Mouse (Mus musculus): ENCODE data around the gene Hemk1.

Gene Hemk1

GRCm38 (mm10) chr9:107343146-107343943, 5.2 kb upstream of the Hemk1 start:
- WGBS, result 80% methylated on average over 8 of the region's 8 CpGs

DNA sequence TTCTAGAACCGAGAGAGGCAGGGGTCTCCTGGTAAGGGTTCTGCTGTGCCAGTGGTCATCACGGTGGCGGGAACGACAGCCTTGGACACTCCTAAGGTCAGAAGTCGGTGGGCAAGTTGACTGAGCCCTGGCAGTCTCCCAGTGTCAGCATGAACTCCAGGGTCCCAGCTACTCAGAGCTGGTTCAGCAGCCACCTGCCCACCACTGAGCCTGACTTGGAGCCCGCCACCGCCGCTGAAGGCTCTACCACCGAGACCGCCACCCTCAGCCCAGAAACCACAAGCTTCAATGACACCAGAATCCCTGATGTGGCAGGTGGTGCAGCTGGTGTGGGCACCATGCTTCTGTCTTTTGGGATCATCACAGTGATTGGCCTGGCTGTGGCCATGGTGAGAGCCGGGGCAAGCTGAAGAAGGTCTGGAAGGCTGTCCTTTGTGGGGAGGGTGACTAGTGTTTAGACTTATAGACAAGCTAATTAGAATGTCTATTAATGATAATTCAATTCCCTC, 4.1 kb upstream of the Hemk1 start:
- WGBS, result 95% methylated on average over 11 of the region's 11 CpGs

DNA sequence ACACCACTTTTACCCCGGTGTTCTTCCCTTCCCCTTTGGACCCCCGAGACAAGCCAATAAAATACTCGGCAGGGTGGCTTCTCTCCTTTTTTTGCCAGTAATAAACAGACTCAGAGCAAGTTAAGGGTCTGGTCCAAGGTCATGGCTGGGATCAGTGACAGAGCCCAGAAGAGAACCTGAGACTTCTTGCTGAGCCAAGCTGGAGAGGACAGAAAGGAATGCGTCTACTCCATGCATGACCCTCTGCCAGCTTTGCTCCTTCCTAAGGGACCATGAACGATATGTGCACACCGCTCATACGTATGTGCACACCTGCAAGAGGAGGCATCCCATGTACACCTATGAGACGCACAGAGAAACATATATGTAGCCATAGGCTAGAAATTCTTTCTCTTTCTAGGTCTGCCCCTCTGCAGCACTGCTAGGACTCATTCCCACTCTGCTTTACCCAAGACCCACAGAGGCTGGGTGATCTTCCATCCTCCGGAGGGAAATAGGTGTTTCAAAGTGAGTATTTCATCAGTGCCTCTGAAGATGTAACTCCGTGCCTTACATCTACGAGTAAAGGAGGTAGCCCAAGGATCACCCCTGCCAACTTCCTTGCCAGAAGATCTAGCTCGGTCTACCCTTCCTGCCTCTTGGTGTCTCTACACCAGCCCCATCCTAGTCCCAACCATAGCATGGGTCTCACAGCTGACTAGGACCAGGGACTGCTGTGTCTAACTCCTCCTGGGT, 2.9 kb upstream of the Hemk1 start:
- 53% methylated on average over 12 of the region's 12 CpGs for WGBS

DNA sequence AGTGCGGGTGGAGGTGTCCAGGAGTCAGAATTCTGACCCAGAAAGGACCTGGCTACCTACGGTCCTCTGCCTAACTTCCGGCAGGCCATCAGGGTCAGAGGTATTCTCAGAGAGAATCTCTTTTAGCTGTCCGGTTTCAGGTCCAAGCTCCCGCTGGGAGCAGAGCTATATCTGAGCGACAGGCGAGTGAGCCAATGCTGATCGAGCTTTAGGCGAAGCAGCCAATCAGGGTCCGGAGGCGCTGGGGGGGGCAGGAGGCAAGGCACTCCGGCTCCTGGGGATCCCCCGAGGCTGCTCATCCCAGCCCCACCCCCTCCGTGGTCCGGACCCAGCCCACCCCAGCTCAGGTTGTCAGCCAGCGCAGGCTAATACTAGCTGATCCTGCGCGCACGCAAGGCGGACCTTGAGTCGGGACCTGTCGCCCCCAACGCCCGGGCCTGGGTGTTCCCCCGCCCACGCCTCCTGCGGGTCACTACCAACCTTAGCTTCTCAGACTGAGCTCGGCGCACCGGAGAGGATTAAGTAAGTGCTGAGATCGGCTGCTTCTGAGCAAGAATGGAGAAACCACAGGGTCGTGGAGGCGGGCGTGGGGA, 2.2 kb upstream of the Hemk1 start, which contains the start of gene 6430571L13Rik:
Gene 6430571L13Rik, plus strand, starts transcription at position 336 of the 593 bp plus-strand sequence.
- WGBS, result under 1% methylated on average over 34 of the region's 34 CpGs

GRCm38 (mm10) chr9:107336386-107336785, 1.8 kb downstream of the Hemk1 start:
- WGBS, result 92% methylated on average over 6 of the region's 6 CpGs

- WGBS, result 11% methylated on average over 5 of the region's 5 CpGs
These were observed 2.2 kb downstream of the Hemk1 start for GRCm38 (mm10) chr9:107335909-107336308.

DNA sequence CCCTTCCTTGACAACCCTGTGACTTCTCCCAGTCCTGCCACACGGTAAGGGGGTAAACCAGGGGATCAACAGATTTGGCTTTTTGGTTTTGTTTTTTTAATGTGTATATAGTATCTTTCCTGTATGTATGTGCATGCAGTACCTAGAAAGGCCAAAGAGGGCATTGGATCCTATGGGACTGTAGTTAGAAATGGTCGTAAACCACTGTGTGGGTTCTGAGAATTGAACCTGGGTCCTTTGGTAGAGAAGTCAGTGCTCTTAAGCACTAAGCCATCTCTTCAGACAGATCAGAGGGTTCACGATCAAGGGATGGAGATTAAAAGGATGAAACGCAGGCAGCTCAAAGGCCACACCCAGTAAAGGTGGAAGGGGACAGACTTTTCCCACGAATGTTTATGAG, 3.1 kb downstream of the Hemk1 start:
- WGBS, result 94% methylated on average over 5 of the region's 5 CpGs

- WGBS, result 92% methylated on average over 6 of the region's 6 CpGs
These were observed 3.8 kb downstream of the Hemk1 start for GRCm38 (mm10) chr9:107334356-107334755.

DNA sequence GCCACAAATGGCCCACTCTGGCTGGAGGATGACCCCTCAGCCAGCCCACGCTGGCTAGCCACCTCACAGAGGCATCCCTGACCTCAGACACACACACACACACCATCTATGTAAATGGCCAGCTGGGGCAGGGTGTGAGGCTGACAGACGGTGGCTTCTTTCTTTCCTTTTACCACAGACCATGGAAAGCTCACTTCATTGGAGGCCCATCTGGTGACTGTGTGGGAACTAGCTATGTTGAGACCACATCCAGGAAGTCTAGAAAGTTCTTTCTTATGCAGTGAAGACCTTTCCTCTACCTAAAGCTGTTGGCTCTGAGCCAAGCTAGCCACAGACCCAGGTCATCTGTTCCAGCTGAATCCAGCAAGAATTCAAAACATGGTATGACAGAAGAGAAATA, 4.5 kb downstream of the Hemk1 start:
- WGBS, result 51% methylated on average over 2 of the region's 2 CpGs

GRCm38 (mm10) chr9:107330791-107331190, 7.4 kb downstream of the Hemk1 start:
- WGBS, result 74% methylated on average over 6 of the region's 6 CpGs

DNA sequence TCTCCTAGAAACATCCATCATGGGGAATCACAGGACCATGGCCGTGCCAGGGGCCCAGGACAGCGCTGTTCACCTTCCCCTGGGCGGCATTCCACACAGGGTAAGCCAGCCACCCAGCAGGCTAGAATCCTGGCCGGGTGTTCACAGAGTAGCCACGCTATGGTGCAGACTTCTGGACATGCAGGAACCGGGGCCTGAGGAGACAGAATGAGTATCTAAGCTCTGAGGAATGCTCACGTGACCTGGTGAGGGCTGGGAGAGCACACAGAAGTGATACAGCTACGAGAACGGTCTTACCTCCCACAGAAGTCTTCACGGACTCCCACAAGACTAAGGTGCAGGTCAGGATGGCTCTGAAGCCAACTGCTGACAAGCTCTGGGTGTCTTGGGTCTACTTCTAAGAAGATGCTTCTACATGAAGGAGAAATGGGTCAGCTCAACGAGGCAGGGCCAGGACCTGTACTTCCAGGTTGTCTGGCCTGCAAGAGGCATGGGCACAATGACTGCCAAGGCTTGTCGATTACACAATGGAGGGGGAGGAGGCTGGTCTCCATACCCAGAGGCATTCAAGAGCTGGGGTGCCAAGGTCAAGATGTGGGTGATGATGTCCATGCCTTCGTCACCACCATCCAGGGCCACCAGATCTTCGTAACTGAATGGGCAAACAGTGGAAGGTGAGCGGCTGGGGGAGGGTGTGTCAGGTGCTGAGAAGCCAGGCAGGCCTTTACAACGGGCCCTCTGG, 10.1 kb downstream of the Hemk1 start:
- 92% methylated on average over 16 of the region's 16 CpGs for WGBS

DNA sequence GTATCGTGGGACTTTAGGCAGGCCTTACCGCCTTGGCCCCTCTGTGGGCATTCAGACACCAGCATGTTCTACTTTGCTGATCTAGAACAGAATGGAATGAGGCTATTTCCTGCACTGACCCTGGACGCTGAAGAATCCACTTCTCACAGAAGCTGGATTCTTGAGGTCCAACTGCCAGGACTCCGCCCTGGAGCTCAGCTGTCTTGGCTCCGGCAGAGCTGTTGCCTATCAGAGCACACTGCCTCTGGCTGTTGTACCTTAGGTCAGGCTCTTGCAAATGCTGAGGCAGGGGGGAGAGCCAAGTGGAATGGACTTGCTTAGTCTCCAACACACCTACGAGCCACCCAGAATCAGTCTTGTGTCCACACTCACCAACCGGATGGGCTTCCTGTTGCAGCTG, 12.2 kb downstream of the Hemk1 start:
- 87% methylated on average over 7 of the region's 7 CpGs for WGBS

DNA sequence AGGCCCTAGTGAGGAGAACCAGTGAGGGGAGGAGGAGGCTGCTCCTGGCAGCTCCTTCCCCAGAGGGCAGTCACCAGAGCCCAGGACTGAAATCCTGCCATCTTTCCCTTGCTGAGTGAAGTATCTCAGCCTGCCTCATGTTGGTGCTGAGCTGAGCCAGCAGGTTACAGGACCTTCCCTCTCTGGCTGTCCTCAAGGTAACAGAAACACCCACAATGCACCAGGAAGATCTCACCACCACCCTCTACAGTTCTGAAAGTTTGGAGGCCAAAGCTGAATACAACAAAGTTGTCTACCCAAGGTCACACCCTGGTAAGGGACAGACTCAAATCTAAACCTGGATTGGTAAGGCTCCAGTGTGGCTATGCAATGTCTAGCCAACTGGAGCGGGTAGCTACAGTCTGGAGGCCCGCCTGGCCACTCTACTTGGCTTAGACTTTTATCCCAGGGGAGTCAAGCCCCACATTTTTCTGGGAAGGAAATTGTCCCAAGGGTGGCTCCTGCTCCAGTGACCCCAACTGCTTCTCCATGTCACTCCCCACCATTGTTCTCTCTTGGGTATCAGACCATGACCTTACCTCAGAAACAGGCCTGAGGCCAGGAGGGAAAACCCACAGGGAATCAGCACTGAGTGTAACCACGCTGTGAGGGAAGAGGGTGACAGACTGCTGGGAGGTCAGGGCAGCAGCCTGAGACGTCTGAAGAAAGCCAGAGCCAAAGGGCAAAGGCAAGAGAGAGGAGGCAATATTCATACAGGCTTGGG, 13.2 kb downstream of the Hemk1 start:
- WGBS, result 82% methylated on average over 4 of the region's 4 CpGs

DNA sequence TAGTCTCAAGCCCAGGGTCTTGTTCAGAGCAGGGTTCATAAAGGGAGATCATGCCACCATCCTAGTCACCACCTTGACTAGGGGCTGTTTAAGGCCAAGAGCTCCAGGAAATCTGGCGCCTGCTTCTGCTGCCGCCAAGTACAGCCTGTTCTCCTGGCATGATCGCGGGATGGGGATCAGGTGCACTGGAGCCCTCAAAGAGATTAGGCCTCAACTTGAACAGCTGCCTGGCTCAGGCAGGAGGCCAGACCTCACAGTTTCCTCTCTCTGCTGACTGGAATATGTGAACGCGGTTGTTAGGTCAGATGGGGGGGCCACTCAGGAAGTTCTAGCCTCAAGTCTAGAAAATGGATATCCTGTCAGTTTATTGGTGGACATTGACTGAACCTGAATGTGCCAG, 14.6 kb downstream of the Hemk1 start:
- WGBS, result 50% methylated on average over 6 of the region's 6 CpGs

GRCm38 (mm10) chr9:107322461-107323050, 15.6 kb downstream of the Hemk1 start:
- WGBS, result 78% methylated on average over 8 of the region's 8 CpGs

DNA sequence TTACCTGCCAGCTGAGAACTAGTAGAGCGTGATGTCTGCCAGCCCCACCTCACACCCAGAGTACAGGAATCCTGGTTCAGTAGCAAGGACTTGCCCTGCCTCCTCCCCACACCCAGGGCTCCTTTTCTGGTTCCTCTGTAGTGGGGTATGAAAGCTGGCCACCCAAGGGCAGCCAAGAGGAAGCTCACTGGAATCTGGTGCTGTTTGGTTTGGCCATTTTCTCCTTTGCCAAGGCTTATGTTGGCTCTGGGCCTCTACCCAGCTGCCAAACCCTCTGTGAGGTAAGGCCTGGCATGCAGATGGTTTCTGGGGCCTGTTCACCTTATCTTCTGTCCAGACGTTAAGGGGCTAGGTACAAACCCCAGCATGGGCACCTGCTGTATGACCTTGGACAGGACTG, 22.4 kb downstream of the Hemk1 start:
- 86% methylated on average over 2 of the region's 2 CpGs for WGBS

- WGBS, result 93% methylated on average over 3 of the region's 3 CpGs
These were observed 24.2 kb downstream of the Hemk1 start for GRCm38 (mm10) chr9:107313926-107314325.

GRCm38 (mm10) chr9:107312811-107313584, 25.2 kb downstream of the Hemk1 start:
- WGBS, result 62% methylated on average over 10 of the region's 10 CpGs

- WGBS, result 83% methylated on average over 5 of the region's 5 CpGs
These were observed 28.6 kb downstream of the Hemk1 start for GRCm38 (mm10) chr9:107309600-107309999.

GRCm38 (mm10) chr9:107309171-107309570, 29.0 kb downstream of the Hemk1 start:
- 81% methylated on average over 9 of the region's 9 CpGs for WGBS
